Mouse (Mus musculus) embryonic facial prominence, embryonic 10.5 days (tissue): ENCODE data around the gene Slc10a4. TPM values are rescaled to one million over a fixed set of nuclear protein-coding genes. Genes with fewer than 3 reads are reported as not detected.

Source experiments
- DNase-seq: peaks from one replicate; pipeline ENCODE4 v3.0.0-alpha.2; 2017; ENCODE audit warnings: low spot score
- H3K27ac ChIP-seq: fragments of 300-500 bp; sonication (generic); replicated peaks from 2 replicates; pipeline ENCODE4 v1.5.1; 2016; ENCODE audit warnings: mild to moderate bottlenecking
- H3K27me3 ChIP-seq: fragments of 300-500 bp; sonication (generic); replicated peaks from 2 replicates; pipeline ENCODE4 v1.6.1; 2016; ENCODE audit warnings: low read depth, mild to moderate bottlenecking; ENCODE audit not compliant: poor library complexity, severe bottlenecking
- H3K36me3 ChIP-seq: fragments of 300-500 bp; sonication (generic); replicated peaks from 2 replicates; pipeline ENCODE4 v1.6.1; 2016; ENCODE audit warnings: mild to moderate bottlenecking, moderate library complexity
- H3K4me1 ChIP-seq: fragments of 300-500 bp; sonication (generic); 2 replicates; pipeline ENCODE4 v1.6.1; 2016
- H3K4me3 ChIP-seq: fragments of 300-500 bp; sonication (generic); 2 replicates; pipeline ENCODE4 v1.5.1; 2016; ENCODE audit warnings: mild to moderate bottlenecking, moderate library complexity
- H3K9me3 ChIP-seq: fragments of 300-500 bp; sonication (generic); 2 replicates; pipeline ENCODE4 v1.6.1; 2016; ENCODE audit warnings: mild to moderate bottlenecking
- WGBS: fragments of 180-500 bp; shearing (Covaris S2); methylation state at CpG from one replicate; pipeline ENCODE4 v1.1.7; 2016; 5-methylcytosine and 5-hydroxymethylcytosine counted together
- polyA plus RNA-seq: library from polyadenylated mRNA; unstranded; fragments of >200 nt; fragmentation: Nextera tagmentation; extraction: Ambion mirVana; gene quantifications from 2 replicates; pipeline ENCODE4 v1.2.1, GENCODE M21; 2016

Slc10a4 gene
- polyA plus RNA-seq, 1 experiment from 2014 or later: 2.1 TPM

DNA sequence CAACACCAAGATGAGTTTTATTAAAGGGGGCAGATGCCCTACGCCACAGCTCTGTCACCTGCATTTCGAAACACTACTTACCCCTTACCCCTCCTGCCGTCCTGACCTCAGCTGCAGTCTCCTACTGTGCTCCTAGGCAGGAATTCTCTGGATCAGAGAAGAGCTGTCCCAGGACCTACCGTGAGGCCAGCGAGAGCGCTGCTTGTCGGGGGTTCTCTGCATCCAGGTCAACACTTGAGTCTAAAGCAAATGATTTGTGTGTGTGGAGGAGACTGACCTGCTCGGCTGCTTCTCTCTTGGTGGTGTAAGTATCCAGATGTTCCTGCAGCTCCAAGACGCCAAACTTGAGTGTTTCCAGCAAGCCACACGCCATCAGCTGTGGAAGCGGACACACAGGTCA is 25.8 kb downstream of the Slc10a4 start:
- no peak overlapping the region for H3K27ac ChIP-seq
- no peaks in the 10 kb centered on the region for H3K9me3 ChIP-seq
- H3K27me3 ChIP-seq: no peaks in the 10 kb centered on the region
- no peak for DNase-seq
- 90% methylated on average over 11 of the region's 11 CpGs for WGBS
- H3K36me3 ChIP-seq: peaks cover 79% of the 10 kb centered on the region
- H3K4me1 ChIP-seq: peaks cover 5% of the 10 kb centered on the region
- H3K4me3 ChIP-seq: no peak overlapping the region

GRCm38 (mm10) chr5:73044055-73044454 is 37.4 kb downstream of the Slc10a4 start:
- H3K27me3 ChIP-seq: no peaks in the 10 kb centered on the region
- H3K36me3 ChIP-seq: peaks cover 72% of the 10 kb centered on the region
- no peaks in the 10 kb centered on the region for H3K9me3 ChIP-seq
- no peak overlapping the region for H3K27ac ChIP-seq
- DNase-seq: no peak
- H3K4me3 ChIP-seq: no peak overlapping the region
- 96% methylated on average over 2 of the region's 2 CpGs for WGBS
- H3K4me1 ChIP-seq: peaks cover 8% of the 10 kb centered on the region

DNA sequence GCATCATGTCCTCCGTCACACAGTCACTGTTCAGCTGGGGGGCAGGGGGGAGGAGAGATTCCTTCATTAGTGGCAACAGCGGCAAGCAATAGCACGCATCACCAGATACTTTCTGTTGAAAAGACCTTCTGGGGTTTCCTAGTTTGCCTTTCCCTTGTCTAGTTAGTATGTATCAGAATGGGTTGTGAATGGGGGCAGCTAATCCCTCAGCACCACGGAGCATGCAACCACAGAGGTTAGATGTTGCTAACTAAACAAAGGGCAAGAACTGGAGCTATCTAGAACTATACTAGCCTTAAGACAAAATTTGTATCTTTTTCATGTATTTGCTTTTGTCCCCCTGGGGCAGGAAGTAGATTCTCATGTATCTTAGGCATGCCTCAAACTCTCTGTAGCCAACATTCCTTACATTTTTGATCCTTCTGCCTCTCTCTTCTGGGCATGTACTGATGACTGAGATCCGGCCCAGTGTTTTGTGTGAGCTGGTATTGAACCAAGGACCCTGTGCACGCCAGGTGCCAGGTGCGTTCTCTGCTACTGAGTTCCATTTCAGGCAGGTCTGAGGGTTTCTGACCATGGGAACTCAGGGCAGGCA is 41.1 kb downstream of the Slc10a4 start:
- 74% methylated on average over 7 of the region's 7 CpGs for WGBS
- Histone ChIP-seq H3K4me1 (peaks cover 8% of the 10 kb centered on the region), H3K9me3 (no peaks in the 10 kb centered on the region), H3K27me3 (no peaks in the 10 kb centered on the region), H3K27ac (no peak overlapping the region; the same call in 1 of the 2 replicates), H3K4me3 (no peak overlapping the region), H3K36me3 (peaks cover 99% of the 10 kb centered on the region)
- DNase-seq: no peak

GRCm38 (mm10) chr5:73053933-73054332 is 47.2 kb downstream of the Slc10a4 start:
- Histone ChIP-seq H3K36me3 (peaks cover 96% of the 10 kb centered on the region), H3K27me3 (no peaks in the 10 kb centered on the region), H3K27ac (no peak overlapping the region), H3K4me3 (no peak overlapping the region), H3K9me3 (no peaks in the 10 kb centered on the region), H3K4me1 (no peaks in the 10 kb centered on the region)
- WGBS: 96% methylated on average over 8 of the region's 8 CpGs
- DNase-seq: no peak

- H3K36me3 ChIP-seq: peaks cover 76% of the 10 kb centered on the region
- 89% methylated on average over 6 of the region's 6 CpGs for WGBS
- no peaks in the 10 kb centered on the region for H3K27me3 ChIP-seq
- no peaks in the 10 kb centered on the region for H3K9me3 ChIP-seq
- H3K4me3 ChIP-seq: no peak overlapping the region
- no peak overlapping the region for H3K27ac ChIP-seq
- H3K4me1 ChIP-seq: no peaks in the 10 kb centered on the region; the same call in 1 of the 2 replicates
- DNase-seq: no peak
These were observed 49.8 kb downstream of the Slc10a4 start for GRCm38 (mm10) chr5:73056457-73056856.

GRCm38 (mm10) chr5:73056937-73057336 is 50.3 kb downstream of the Slc10a4 start:
- Histone ChIP-seq H3K27me3 (no peaks in the 10 kb centered on the region), H3K36me3 (peaks cover 74% of the 10 kb centered on the region), H3K4me3 (no peak overlapping the region), H3K27ac (no peak overlapping the region), H3K9me3 (no peaks in the 10 kb centered on the region), H3K4me1 (no peaks in the 10 kb centered on the region; the same call in 1 of the 2 replicates)
- DNase-seq: no peak
- 95% methylated on average over 5 of the region's 5 CpGs for WGBS

DNA sequence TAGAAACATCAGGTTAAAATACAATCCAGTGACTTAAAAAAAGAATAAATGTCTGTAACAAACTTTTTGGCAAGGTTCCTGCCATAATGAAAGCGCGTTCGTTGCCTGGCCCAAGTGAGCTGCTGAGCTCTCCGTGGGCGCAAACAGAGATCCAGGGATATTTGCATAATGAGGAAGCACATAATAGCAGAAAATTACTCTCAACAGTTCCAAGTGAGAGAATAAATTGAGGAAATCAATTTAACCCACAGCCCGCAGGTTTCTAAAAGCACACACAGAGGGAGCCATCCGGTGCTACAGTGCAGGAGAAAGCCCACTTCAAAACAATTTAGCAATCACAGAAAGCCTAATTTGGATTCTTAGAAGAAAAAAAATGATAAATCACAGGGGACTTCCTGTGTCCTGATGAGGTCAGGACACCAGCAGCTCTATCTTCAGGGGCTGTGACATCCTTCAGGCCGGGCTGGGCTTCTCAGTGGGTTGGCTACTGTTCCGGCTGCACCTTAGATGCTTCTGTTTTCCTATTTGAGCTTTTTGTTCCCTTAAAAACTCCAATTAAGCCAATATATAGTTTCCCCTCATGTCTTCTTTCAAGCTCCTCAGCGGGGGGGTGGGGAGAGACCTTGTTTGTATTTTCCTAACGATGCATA is 54.9 kb downstream of the Slc10a4 start:
- no peak overlapping the region for H3K27ac ChIP-seq
- WGBS: 71% methylated on average over 11 of the region's 11 CpGs
- no peaks in the 10 kb centered on the region for H3K27me3 ChIP-seq
- no peak for DNase-seq
- H3K4me1 ChIP-seq: peaks cover 11% of the 10 kb centered on the region
- peaks cover 62% of the 10 kb centered on the region for H3K36me3 ChIP-seq
- H3K9me3 ChIP-seq: no peaks in the 10 kb centered on the region
- no peak overlapping the region for H3K4me3 ChIP-seq

Other genes with a start within 250 kb of the Slc10a4 start
- 1.5 and 1.8 TPM in 2 replicates for gene Tec, start 138.4 kb upstream of the Slc10a4 start, polyA plus RNA-seq
- 15.3 and 16.3 TPM in 2 replicates for gene Slain2, start 92.6 kb upstream of the Slc10a4 start, polyA plus RNA-seq
- gene Gm10135, start 32.2 kb upstream of the Slc10a4 start, polyA plus RNA-seq: not detected in 2 replicates
- 24.3 and 25.1 TPM in 2 replicates for gene Fryl, start 249.7 kb downstream of the Slc10a4 start, polyA plus RNA-seq